8 mouse cellular contexts compared by ENCODE assay signal in the genomic region with DNA sequence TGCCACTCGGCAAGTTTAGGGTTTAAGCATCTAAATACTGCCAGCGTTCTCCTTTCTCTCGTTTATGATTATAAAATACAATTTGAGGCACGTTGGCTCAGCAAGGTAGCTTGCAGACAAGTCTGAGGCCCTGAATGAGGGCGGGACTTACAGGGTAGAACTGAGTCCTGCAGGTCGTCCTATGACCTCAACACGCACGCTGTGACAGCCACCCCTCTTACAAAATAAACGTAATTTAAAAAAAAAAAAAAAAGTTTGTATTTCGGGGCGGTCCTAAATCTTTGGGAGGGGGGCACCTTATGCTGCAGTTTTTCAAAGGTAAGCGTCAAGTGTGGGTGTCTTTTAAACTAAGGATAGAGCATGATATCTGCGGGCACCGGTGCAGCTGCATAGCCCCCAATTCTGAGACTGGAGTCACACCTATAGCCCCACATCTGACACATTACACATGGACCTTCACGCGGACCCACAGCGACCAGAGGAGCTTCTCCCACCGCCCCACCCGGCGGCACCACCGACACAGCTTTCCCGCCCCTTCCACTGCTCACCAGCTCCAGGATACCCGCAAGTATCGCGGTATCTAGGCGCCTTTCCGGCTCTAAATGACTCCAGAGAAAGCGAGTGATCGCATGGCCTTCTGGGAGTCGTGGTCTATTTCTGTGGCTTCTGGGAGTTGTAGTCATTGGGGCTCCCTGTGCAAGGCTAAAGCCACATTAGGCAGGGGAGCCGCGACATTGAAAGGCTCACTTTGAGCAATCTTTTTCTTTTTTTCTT. TPM values are rescaled to one million over a fixed set of nuclear protein-coding genes. Genes with fewer than 3 reads are reported as not detected.
DNase-seq lines count a peak whose midpoint lies in the region; ATAC-seq and TF ChIP-seq lines count a peak whose summit lies in the region.

A gene (minus strand): TSS at position 603 of the 774 bp plus-strand sequence.

- peaks cover 16% of the 10 kb centered on the region; the same call in 1 of the 2 replicates for H3K36me3 ChIP-seq in hindbrain, postnatal 0 days (ENCODE audit: insufficient read depth, low read length)

- peak within 1 kb of the TSS; percentile 75 for H3K4me2 ChIP-seq in hindbrain, postnatal 0 days (ENCODE audit: low read depth, low read length)

- H3K9ac ChIP-seq in hindbrain, postnatal 0 days (replicated peaks; ENCODE audit: low read length): peak within 1 kb of the TSS; percentile 51; the same call in 1 of the 2 replicates

- H3K4me3 ChIP-seq in gastrocnemius, adult 2 months: peak within 1 kb of the TSS; percentile 81
- H3K4me3 ChIP-seq in hindbrain, postnatal 0 days (ENCODE audit: low read length): peak within 1 kb of the TSS; percentile 45
- H3K4me3 ChIP-seq in left cerebral cortex, adult 2 months: peak within 1 kb of the TSS; percentile 64

- no peaks in the 10 kb centered on the region for H3K9me3 ChIP-seq in hindbrain, postnatal 0 days (ENCODE audit: low read length)

- ATAC-seq in common myeloid progenitor, adult 5-6 weeks (replicated peaks; ENCODE audit: low read depth, poor library complexity, severe bottlenecking): peak; percentile 98
- peak; percentile 96 for ATAC-seq in hindbrain, postnatal 0 days
- peak; percentile 99 for ATAC-seq in megakaryocyte, adult 5-6 weeks (ENCODE audit: poor library complexity, severe bottlenecking)

- intact Hi-C loops in gastrocnemius, adult 2 months (cut with DNase I): no loop called here
- intact Hi-C loops in left cerebral cortex, adult 2 months (cut with DNase I): loop anchor here (5.0 to 10.0 kb wide), 2 partner anchors 367 to 545 kb away; a partner anchor contains a TSS

- peak within 1 kb of the TSS; percentile 87 for H3K27ac ChIP-seq in gastrocnemius, adult 2 months
- H3K27ac ChIP-seq in hindbrain, postnatal 0 days: peak within 1 kb of the TSS; percentile 71; the same call in 1 of the 2 replicates
- H3K27ac ChIP-seq in left cerebral cortex, adult 2 months: peak within 1 kb of the TSS; percentile 80

- H3K27me3 ChIP-seq in hindbrain, postnatal 0 days (ENCODE audit: insufficient read depth, low read length): no peaks in the 10 kb centered on the region

- peak; percentile 98 for DNase-seq in ZHBTc4 (ENCODE audit: low read depth, low spot score)
- peak; percentile 93 for DNase-seq in gastrocnemius, adult 2 months
- peak; percentile 97 for DNase-seq in hindbrain, postnatal 0 days (ENCODE audit: low spot score)
- DNase-seq in left cerebral cortex, adult 2 months (ENCODE audit: extremely low spot score in 1 of 2, low spot score in 2 of 2): peak; percentile 90 to 91
- DNase-seq in right cerebral cortex, adult 2 months (ENCODE audit: low spot score in 2 of 2): peak; percentile 95
- DNase-seq in urinary bladder, postnatal 14 days (ENCODE audit: low spot score): peak; percentile 93

- H3K4me1 ChIP-seq in hindbrain, postnatal 0 days (ENCODE audit: insufficient read depth, low read length): no peaks in the 10 kb centered on the region

- WGBS in hindbrain, postnatal 0 days: 2% methylated on average over 32 of the region's 32 CpGs

- no peak for TF ChIP-seq CTCF in gastrocnemius, adult 2 months (IDR thresholded peaks at IDR 0.05)
- peak; percentile 1; the same call in 1 of the 2 replicates for TF ChIP-seq CTCF in hindbrain, postnatal 0 days (IDR thresholded peaks at IDR 0.05; ENCODE audit: low read depth)
- no peak for TF ChIP-seq CTCF in left cerebral cortex, adult 2 months (IDR thresholded peaks at IDR 0.05)

RNA-seq across cellular contexts. Expression of the gene that starts here (rescaled TPM):
- 16.2 and 17.4 TPM in 2 replicates for total RNA-seq in common myeloid progenitor, adult 5-6 weeks (2017)
- 1 to 10 TPM; 7.8 to 8.1 TPM for total RNA-seq in gastrocnemius, adult 2 months (2021)
- 16.6 and 25.8 TPM in 2 replicates for total RNA-seq in hindbrain, postnatal 0 days (2014; rRNA removed)
- 16.5 and 19.3 TPM in 2 replicates for polyA plus RNA-seq in hindbrain, postnatal 0 days (2015; fragmentation: Nextera tagmentation; extraction: Ambion mirVana)
- 10 to 100 TPM; 16.3 to 16.8 TPM for total RNA-seq in left cerebral cortex, adult 2 months (2021)
- 15.6 and 19.2 TPM in 2 replicates for total RNA-seq in megakaryocyte, adult 5-6 weeks (2015)
- 14.5 and 19.2 TPM in 2 replicates for total RNA-seq in megakaryocyte, adult 5-6 weeks (2017)

Comparison
In these comparisons a context has a peak if more than half of its experiments do, and no peak if none do; other contexts are left out.
1. Peak in every context shown above with its lines: DNase-seq, ATAC-seq, H3K4me3 ChIP-seq and H3K27ac ChIP-seq.